ENCODE assay signal across 27 mouse cellular contexts in genomic region chr6:84561171-84561570, GRCm38 (mm10).
"Had no signal": no experiment of that assay in that cellular context is flagged by ENCODE, and none has a peak within 500 bp of the region (broad histone marks: within the 10 kb centered on the region; RNA-seq: fewer than 3 reads in every experiment).

No protein-coding gene starts in this region.

- DNase-seq: gastrocnemius, postnatal 14 days; gastrocnemius, postnatal 36 days; heart, adult 11 months; heart, adult 2 months; heart, postnatal 14 days; heart, postnatal 36 days; kidney, adult 11 months; kidney, adult 2 months; kidney, adult 9 months; kidney, postnatal 10 days; kidney, postnatal 25 days; kidney, postnatal 4 days; left cerebral cortex, postnatal 4 days had no signal

- H3K9me3 ChIP-seq: heart, embryonic 13.5 days; heart, embryonic 15.5 days; hindbrain, embryonic 13.5 days; hindbrain, embryonic 15.5 days; kidney, embryonic 15.5 days; limb, embryonic 13.5 days; limb, embryonic 15.5 days; liver, embryonic 12.5 days had no signal

- H3K27ac ChIP-seq: heart, adult 2 months; heart, embryonic 13.5 days; heart, embryonic 15.5 days; hindbrain, embryonic 13.5 days; hindbrain, embryonic 15.5 days; hindbrain, postnatal 0 days; kidney, embryonic 15.5 days; layer of hippocampus, adult 2 months; left cerebral cortex, adult 2 months; limb, embryonic 13.5 days; limb, embryonic 15.5 days; liver, embryonic 12.5 days; liver, embryonic 14.5 days had no signal

- H3K4me2 ChIP-seq: heart, embryonic 11.5 days; heart, embryonic 13.5 days; heart, embryonic 15.5 days; hindbrain, embryonic 13.5 days; hindbrain, embryonic 15.5 days; kidney, embryonic 15.5 days; limb, embryonic 13.5 days; limb, embryonic 15.5 days; liver, embryonic 12.5 days had no signal

- H3K27me3 ChIP-seq: limb, embryonic 15.5 days; liver, embryonic 12.5 days had no signal

- ATAC-seq: hindbrain, postnatal 0 days; intestine, embryonic 16.5 days; liver, embryonic 12.5 days had no signal

- H3K36me3 ChIP-seq: heart, embryonic 13.5 days; heart, embryonic 15.5 days; hindbrain, embryonic 13.5 days; hindbrain, embryonic 15.5 days; kidney, embryonic 15.5 days; limb, embryonic 13.5 days; limb, embryonic 15.5 days; liver, embryonic 12.5 days had no signal

- H3K9ac ChIP-seq: heart, embryonic 13.5 days; heart, embryonic 15.5 days; hindbrain, embryonic 13.5 days; hindbrain, embryonic 15.5 days; kidney, embryonic 15.5 days; limb, embryonic 13.5 days; limb, embryonic 15.5 days; liver, embryonic 12.5 days; liver, embryonic 14.5 days had no signal

- H3K4me3 ChIP-seq: heart, adult 2 months; heart, embryonic 13.5 days; heart, embryonic 15.5 days; hindbrain, embryonic 13.5 days; hindbrain, embryonic 15.5 days; kidney, embryonic 15.5 days; layer of hippocampus, adult 2 months; left cerebral cortex, adult 2 months; limb, embryonic 13.5 days; limb, embryonic 15.5 days; liver, embryonic 12.5 days had no signal

- H3K4me1 ChIP-seq: heart, embryonic 13.5 days; heart, embryonic 15.5 days; hindbrain, embryonic 13.5 days; hindbrain, embryonic 15.5 days; kidney, embryonic 15.5 days; limb, embryonic 13.5 days; liver, embryonic 12.5 days had no signal
